Mouse (Mus musculus): ENCODE results near the gene Oser1.
"Not testable (repeated sequence)": the region's sequence is repeated elsewhere in the genome, so short reads cannot be mapped to it uniquely, and the experiment has no call there.

The Oser1 gene

DNA sequence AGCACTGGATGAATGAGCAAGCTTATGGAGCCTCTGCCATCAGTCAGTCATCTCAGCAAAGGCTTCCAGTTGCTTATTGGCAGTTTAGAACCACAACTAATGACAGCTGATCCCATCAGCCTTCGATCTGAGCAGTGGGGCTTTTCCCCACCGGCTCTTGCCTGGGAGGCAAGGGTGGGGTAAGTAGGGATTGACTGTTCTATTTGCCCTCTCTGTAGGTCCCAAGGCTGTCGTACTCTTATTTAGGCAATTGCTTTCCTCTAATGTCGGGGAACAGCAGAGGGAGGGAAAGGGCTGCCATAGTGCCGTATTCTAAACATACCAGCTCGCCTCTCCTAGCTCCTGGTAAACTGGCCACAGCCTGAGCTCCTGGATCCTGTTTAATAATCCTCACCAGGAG lies at the start of gene Oser1:
TSS of gene Oser1 (minus strand) at position 101 of the 400 bp plus-strand sequence.
- DNase-seq (ENCODE audit: low spot score) = no peak

DNA sequence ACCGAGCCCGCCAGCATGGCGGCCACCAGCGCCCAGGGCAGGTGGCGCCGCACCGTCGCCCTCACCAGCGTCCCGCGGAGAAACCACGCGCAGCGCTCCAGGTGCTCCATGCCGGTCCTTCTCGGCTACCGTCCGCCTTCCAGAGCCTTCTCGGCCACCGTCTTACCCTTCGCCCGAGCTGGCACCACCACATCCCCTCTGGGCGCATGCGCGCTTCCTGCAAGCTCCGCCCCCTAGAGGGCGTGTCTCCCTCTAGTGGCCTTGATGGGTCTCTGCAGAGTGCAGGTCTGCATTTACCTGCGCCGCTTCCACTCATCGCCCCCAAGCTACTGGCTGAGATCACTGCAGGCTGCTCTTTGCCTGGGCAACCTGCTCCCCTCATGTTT lies 48.0 kb upstream of the Oser1 start, which contains the start of gene Fitm2:
TSS of gene Fitm2 (minus strand) at position 164 of the 386 bp plus-strand sequence.
- peak; percentile 97 for DNase-seq (ENCODE audit: low spot score)

DNA sequence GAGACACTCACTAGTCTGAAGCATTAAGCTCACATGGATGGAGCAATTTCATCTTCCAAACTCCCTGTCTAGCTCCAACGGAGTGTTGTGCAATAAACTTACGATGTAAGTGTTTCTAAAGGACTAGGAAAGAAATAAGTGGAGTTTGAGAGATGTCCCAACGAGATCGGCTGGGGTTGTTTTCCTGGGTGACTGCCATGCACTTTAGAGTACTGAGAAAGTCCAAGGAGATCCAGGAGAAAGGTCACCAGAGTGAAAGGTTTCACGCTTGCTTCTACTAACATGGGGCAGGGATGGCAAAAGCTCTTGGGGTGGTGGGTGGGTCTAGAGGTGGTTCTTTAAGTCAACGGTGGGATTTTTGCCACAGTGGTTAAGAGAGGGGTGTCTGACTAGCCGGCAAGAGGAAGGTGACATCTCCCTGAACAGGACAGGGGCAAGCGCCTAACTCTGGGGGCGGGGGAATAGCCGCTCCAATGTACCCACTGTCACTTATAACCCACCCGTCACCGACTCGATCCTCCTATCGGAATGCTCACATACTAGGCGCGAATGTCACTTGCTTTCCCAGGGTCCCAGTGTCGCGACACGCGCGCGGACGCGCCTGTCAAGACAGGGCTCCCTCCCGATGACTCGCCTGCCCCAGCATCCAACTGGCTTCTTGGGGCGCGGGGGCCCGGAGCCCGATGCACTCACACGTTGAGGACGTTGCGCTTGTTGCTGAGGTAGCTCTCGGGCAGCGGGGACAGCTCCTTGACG lies 47.4 kb upstream of the Oser1 start:
- no peak for DNase-seq (ENCODE audit: low spot score)

DNA sequence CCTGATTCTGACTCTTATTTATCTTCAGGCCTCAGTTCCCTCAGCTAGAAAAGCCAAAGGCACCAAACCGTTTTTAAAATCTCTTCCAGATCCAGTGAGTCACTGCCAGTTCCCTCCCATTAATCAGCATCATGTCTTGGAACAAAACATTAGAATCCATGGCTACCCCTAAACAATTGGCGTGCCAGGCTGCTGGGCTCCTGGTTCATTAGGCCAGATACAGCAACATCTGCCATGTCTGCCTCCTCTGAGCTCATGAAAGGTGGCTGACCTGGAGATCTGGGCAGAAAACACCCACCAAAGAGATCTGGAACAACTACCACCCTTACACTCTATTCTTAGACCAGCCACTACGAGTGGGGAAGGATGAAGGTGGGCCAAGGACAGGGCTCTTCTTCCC lies 46.6 kb upstream of the Oser1 start:
- DNase-seq (ENCODE audit: low spot score) = peak; percentile 34

DNA sequence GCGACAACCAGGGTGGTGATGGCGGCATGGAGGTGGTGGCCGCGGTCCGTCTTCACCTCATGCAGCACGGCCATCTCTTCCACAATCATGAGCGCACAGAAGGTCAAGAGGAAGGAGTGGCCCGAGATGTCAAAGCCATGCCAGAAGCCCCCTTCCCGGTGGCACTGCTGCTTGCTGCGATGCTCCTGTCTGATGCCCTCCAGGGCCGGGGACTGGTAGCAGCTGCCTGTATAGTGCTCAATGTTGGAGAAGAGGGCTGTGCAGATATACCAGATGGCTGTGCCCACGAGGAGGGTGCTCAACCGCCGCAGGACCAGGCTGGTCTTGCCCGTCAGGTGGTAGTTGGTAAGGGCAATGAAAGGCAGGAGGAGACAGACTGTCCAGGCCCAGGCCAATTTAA lies 45.2 kb upstream of the Oser1 start:
- DNase-seq (ENCODE audit: low spot score) = no peak

DNA sequence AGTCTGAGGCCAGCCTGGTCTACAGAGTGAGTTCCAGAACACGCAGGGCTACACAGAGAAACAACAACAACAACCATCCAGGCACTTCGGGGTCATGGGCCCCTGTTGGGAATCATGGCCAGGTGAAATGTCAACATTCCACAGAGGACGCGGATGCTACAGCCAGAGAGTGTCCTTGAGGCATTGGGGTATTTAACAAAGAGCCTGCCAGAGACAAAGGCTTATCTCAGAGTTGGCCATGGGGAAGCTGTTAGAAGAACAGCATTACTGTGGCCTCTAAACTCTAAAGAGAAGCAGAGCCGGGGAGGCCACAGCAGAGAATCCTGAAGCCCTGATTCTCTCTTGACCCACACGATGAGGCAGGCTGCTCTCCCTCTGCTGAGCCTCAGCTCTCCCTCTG lies 44.4 kb upstream of the Oser1 start:
- DNase-seq (ENCODE audit: low spot score) = no peak

DNA sequence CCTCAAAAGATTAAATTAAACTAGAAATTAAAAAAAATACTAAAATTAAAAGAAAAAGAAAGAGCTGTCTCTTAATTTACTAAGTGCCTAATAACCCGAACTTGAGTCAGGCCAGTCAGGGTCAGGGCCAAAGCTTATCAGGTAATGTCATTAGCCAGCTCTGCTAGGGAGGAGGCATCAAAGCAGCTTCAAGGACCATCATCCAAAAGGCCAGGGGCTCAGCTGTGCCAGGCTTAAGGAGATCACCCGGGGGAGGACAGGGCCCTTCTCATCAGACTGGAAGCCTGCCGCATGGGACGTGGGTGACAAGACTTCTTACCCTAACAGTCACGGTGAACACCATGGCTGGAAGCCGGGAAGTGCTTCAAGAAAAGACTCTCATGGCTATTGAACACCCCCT lies 43.1 kb upstream of the Oser1 start:
- no peak for DNase-seq (ENCODE audit: low spot score)

DNA sequence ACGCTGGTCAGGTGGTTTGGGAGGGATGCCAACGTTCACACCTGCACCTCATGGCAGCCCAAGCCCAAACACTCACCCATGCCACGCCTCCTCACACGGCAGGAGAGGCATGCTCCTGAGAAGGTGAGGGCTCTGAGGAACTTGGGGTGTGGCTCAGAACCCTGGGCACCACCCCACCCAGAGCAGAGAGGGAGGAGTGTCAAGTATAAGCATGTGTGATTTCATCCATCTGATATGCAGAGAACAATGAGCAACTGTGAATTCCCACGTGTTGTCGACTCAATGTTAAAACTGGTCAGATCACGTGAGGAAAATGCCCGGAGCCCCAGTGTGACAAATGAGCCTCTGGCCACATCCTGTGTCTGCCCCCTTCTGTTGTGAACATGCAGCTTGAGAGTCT lies 42.3 kb upstream of the Oser1 start:
- DNase-seq (ENCODE audit: low spot score) = no peak

DNA sequence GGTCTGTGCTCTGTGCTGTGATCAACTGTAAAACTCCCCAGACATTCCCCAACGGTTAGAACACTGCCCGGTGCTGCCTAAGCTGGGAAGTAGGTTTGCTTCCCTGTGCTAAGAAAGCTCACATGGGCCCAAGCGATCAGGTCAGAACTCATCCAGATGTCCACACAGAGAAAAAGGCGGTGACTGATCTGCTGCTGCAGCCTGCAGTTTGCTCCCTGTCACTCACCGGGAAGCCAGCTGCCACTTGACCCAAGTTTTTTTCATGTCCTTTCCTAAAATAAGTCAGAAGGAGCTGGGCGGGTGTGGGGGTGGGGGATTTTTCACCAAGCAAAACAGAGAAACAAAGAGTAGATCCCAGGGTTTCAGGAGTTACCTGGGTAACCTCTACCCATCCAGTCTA lies 40.1 kb upstream of the Oser1 start:
- no peak for DNase-seq (ENCODE audit: low spot score)

DNA sequence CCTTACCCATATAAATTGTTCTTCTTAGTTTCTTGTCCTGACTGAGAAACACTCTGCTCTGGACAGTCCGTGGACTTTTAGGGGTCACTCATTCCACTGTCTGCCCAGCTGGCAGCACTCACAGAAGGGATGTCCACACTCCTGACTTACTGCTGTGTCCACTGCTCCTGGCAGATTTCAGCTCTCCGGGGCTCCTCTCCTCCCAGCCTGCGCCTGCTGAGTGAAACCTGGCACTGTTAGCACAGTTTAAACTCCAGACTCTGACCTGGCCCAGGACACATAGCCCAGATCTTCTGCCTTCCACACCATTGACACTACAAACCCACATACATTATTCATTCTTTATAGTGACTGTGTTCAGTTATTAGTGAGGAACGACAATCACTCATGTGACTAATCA lies 39.5 kb upstream of the Oser1 start:
- DNase-seq (ENCODE audit: low spot score) = no peak

DNA sequence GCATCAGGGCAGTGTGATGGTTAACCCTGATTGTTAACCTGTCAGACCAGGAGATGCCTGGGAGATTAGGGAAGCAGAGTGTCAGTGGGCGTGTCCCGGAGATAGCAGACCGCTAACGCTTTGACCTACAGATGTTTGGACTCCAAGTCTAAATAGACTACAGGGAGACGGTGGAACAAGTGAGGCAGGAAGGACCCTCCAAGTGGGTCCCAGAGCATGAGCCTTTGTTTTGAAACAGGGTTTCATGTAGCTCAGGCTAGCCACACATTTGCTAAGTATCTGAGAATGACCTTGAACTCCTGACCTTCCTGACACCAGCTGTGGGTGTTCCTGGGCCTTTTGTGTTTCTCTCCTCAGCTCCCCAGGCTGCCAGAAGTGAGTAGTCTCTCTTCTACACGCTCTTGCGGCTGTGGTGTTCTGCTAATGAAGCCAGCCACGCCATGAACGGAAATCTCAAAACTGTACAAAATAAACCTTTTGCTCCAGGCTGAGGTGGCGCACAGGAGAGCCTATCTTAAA lies 38.8 kb upstream of the Oser1 start:
- DNase-seq (ENCODE audit: low spot score) = no peak

DNA sequence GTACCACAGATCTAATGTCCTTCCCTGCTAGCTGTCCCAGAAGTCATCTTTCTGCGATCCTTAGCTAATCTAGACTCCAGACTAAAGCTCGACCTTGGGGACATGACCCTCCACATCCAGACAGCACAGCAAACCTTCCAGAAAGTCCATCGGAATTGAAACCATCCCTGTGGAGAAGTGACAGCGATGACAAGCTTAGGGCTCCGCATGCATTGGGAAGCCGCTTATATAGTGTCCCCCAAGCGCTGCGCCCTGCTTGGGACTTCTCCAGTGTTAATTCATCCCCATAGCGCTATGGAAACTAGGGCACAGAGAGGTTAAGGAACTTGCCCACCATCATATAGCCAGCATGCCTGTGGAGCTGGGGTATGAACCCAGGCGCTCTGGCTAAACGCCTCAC lies 38.3 kb upstream of the Oser1 start:
- DNase-seq (ENCODE audit: low spot score) = no peak

DNA sequence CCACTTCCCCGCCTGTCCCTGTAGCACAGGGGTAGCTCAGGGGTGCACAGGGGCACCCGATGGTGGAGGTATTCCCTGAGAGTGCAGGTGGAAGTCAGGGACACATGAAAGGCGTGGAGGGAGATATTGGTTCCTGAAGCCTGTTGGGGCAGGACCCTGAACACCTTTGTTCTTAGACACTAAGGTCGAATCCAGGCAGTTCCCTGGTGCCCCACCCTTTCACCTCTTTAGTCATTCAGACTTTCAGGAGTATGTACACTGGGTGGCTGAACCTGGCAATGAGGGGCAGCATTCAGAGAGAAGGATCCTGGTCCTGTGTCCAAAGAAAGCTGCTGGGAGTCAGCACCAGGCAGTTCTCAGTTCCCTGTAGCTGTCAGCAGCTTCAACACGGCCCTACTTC lies 37.9 kb upstream of the Oser1 start:
- no peak for DNase-seq (ENCODE audit: low spot score)

DNA sequence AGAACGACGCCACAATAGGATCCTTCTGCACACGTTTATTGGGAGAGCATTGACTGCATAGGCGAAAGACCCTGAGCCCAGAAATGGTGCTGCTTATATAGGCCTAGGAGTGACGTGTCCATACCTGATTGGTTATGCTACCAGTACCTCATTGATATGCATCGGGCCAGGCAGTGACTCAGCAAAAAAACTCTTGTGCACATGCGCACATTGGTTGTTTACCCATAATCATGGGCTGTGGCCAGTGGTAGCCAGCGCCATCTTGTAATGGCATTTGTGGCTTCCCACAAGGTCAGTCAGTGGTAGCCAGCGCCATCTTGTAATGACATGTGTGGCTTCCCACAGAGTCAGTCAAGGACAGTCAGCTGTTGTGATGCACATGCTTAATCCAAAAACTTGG lies 36.8 kb upstream of the Oser1 start:
- not testable (repeated sequence) for DNase-seq (ENCODE audit: low spot score)

DNA sequence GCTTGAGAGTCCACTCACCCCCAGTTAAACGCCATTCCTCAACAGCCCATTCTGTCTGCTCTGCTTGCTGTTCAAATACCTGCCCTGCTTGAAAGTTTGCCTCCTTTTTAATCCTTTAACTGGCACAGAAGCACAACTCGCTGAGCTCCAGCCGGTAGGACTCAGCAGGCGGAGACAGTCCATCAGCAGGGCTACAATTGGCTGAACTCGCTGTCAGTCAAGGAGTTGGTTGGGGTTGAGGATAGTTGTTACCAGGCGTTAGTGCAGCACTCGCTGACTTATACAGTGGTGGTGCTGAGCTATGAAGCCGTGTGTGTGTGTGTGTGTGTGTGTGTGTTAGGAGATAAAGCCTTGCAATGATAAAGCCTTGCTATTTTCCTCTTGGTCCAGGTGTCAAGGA lies 36.1 kb upstream of the Oser1 start:
- DNase-seq (ENCODE audit: low spot score) = no peak

DNA sequence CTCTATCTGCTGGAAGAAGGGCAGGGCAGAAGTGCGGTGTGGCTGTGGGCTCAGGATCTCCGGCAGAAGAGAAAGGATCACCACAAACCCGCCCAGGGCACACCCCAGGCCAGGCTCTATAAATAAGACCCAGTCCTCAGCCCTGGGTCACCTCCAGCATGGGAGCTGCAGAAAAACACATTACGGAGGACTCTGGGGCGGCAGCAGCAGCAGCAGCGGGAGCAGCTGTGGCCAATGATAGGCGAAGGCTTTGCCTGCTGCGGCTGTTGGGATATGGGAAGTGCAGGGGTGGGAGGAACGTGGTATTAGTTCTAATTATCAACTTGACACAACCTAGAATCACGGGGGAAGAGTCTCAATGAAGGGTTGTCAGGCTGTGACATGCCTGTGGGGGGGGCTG lies 34.9 kb upstream of the Oser1 start:
- no peak for DNase-seq (ENCODE audit: low spot score)

DNA sequence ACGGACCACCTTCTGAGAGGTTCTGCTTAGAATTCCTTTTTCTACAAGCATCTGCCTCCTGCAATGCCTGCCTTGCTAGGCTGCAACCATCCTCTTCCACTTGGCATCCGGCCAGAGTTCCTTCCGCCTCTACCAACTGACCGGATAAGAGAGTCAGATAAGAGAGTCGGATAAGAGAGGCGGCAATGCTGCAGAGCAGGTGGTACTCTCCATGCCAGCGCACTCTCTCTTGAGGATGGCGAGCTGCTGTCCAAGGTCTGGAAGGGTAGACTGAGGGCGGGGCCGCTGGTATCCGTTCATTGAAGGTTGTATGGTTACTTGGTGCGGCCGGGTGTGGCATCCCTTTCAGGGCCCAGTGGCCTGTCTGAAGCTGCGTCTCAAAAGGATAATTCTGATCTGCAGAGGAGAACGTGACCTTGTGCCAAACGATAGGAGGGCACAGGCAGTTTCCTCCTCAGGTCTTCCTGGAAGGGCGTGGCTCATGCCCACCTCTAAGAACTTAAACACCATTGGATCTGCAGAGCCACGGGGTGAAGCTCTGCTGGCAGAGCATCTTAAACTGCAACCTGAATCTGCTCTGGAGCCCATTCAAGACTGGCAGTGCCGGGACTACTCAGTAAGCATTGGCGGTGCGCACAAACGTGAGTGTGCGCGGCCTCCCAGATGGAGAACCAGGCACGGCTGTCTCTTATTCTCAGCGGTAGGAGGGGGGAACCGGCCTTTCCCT lies 34.2 kb upstream of the Oser1 start:
- DNase-seq (ENCODE audit: low spot score) = no peak

DNA sequence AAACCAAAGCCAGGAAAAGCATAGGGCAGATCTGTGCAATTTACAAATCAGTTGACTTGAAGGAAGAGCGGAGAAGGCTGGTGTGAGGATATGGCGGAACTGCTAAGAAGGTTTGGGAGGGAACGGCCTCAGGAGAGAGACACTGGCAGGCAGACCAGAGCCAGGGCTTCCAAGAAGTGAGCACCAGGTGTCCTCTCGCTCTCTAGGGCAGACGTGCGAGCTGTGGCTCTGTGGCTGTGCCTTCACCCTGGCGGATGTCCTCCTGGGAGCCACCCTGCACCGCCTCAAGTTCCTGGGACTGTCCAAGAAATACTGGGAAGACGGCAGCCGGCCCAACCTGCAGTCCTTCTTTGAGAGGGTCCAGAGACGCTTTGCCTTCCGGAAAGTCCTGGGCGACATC lies 28.9 kb upstream of the Oser1 start:
- DNase-seq (ENCODE audit: low spot score) = no peak

DNA sequence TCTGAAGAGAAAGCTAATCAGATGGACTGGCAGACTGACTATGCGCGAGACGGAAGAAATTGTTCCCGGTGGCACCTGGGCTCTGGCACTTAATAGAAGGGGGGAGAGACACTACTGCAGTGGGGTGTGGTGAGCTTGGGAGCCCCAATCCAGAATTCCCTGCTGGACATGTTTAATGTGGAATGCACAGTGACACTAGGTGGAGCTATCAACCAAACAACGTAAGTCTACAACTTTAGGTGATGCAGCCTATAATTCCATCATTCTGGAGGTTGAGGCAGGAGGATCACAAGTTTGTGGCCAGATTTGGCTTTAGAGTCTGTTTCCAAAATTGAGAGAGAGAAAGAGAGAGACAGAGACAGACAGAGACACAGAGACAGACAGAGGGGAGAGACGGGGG lies 28.2 kb upstream of the Oser1 start:
- DNase-seq (ENCODE audit: low spot score) = no peak

DNA sequence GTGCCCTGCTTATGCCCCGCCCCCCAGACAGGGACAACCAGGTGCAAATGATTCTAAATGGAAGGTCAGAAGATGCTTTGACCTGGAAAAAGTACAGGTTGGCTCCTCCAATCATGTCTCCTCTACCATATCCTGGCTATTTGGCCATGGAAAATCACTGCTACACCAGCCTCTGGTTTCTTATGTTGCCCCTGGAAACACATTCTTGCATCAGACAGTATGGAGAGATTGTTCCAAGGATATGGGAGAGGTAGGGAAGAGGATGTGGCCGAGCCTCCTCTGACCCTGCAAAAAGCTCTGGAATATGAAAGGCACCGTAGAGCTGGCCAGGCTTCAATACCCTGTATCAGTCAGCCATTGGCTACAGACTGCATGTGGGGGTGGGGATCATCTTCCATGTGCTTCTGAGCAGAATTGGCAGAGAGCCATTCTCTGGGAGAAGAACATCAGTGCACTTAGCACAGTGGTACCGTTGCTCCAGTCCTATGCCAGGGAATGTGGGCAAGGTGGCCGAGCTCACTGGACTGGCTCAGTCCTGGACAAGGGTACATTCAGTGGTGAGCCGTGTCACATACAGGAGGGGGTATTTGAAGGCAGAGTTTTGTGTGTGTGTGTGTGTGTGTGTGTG lies 26.3 kb upstream of the Oser1 start:
- DNase-seq (ENCODE audit: low spot score) = no peak

DNA sequence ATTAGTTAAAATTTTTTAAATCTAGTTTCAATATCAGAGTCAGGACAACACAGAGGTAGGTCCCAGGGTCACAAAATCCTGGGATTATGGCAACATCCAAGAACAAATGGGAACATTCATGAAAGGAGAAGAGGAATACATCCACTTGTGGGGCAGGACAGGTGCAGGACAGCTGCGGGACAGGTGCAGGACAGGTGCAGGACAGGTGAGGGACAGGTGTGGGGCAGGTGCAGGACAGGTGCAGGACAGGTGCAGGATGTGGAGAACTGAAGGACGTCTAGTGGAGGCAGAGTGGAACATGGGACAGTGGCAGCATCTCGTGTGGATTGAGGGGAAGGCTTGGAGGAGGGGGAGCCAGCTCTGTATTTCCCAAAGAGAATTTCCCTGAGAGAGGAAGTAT lies 24.8 kb upstream of the Oser1 start:
- no peak for DNase-seq (ENCODE audit: low spot score)

DNA sequence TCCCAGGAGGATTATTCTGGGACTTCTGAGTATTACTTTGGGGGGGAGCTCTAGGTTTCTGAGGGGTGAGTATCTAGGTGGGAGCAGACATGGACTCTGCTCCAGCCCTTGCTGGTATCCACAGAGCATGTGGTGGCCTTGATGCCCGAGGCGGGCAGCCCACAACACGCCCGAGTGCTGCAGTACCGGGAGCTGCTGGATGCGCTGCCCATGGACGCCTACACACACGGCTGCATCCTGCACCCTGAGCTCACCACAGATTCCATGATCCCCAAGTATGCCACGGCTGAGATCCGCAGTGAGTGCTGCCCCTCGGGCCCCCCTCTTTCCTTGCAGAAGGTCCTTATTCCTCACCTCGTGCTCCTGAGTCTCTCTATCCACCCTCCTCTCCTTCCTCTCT lies 22.9 kb upstream of the Oser1 start:
- DNase-seq (ENCODE audit: low spot score) = no peak

DNA sequence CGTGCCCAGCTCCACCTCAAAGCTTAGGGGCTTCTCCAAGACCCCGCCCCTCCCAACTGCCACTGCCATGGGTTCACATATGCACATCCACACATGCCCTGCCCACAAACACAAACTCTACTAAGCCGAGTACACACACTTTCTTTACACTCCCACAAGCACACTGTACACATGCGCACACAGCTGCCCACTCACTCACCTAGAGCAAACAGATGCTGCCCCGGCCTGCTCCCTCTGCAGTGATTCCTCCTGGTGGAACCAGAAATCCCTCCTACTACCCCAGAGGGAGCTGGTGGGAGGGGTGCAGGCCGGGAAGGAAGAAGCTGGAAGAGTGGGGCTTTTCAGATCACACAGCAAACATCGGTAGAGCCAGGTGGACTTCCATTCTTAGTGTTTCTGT lies 19.5 kb upstream of the Oser1 start:
- no peak for DNase-seq (ENCODE audit: low spot score)

Data from testis, postnatal 10 days (tissue).